Mouse (Mus musculus): Measurements from ENCODE around the gene Mier3. TPM values are rescaled to one million over a fixed set of nuclear protein-coding genes. Genes with fewer than 3 reads are reported as not detected.

The Mier3 gene
- total RNA-seq, 2 experiments from 2014 or later = 26.7 to 26.9 TPM

Other genes starting within 250 kb of the Mier3 start
- 10 to 100 TPM; 50.5 to 53.7 TPM for gene Gpbp1, start 190.9 kb upstream of the Mier3 start, total RNA-seq (2021)
- gene Gm49496, start 131.0 kb upstream of the Mier3 start, total RNA-seq (2021) = not detected
- not detected for gene Gm10198, start 88.2 kb upstream of the Mier3 start, total RNA-seq (2021)
- gene Map3k1, start 128.0 kb downstream of the Mier3 start, total RNA-seq (2021) = 10 to 100 TPM; 29.9 to 33.8 TPM